Mouse (Mus musculus) myocyte (in vitro differentiated cells): ENCODE measurements around the gene Irf8. TPM values are rescaled to one million over a fixed set of nuclear protein-coding genes. Genes with fewer than 3 reads are reported as not detected.
"Not testable (repeated sequence)": the region's sequence is repeated elsewhere in the genome, so short reads cannot be mapped to it uniquely, and the experiment has no call there.

Source experiments
- H3K27me3 ChIP-seq: one replicate; pipeline ENCODE4 v1.6.1; 2011; ENCODE audit not compliant: control insufficient read depth, insufficient read depth, insufficient read length
- H3K36me3 ChIP-seq: one replicate; pipeline ENCODE4 v1.6.1; 2011; ENCODE audit not compliant: control insufficient read depth, insufficient read depth
- H3K4me2 ChIP-seq: one replicate; pipeline ENCODE4 v1.6.1; 2011; ENCODE audit warnings: low read depth, control low read depth
- H3K4me3 ChIP-seq: one replicate; pipeline ENCODE4 v1.5.1; 2011; ENCODE audit warnings: mild to moderate bottlenecking, control low read depth, moderate library complexity
- H3K79me2 ChIP-seq: one replicate; pipeline ENCODE4 v1.6.1; 2011; ENCODE audit not compliant: control insufficient read depth, insufficient read depth
- H3ac ChIP-seq: one replicate; pipeline ENCODE4 v1.6.1; 2011; ENCODE audit not compliant: control insufficient read depth, insufficient read length
- CEBPB ChIP-seq: IDR thresholded peaks from 2 replicates; pipeline ENCODE4 v1.6.1; 2011; ENCODE audit warnings: mild to moderate bottlenecking, moderate library complexity; ENCODE audit not compliant: poor library complexity, insufficient read depth, severe bottlenecking
- E2F4 ChIP-seq: IDR thresholded peaks from one replicate; pipeline ENCODE4 v1.6.1; 2011; ENCODE audit warnings: mild to moderate bottlenecking, control low read depth, moderate library complexity; ENCODE audit not compliant: insufficient read depth
- MAX ChIP-seq: IDR thresholded peaks from one replicate; pipeline ENCODE4 v1.6.1; 2011; ENCODE audit warnings: low read depth, mild to moderate bottlenecking, control low read depth
- MYOD1 ChIP-seq, 3 experiments: IDR thresholded peaks; one replicate each; pipeline ENCODE4 v1.6.1; 2011; ENCODE audit warnings: control low read depth in 2 of 3, low read depth in 2 of 3, mild to moderate bottlenecking in 2 of 3, moderate library complexity in 1 of 3; ENCODE audit not compliant: insufficient read length in 2 of 3, control insufficient read depth in 1 of 3
- MYOG ChIP-seq, 3 experiments: IDR thresholded peaks; one replicate each; pipeline ENCODE4 v1.6.1; 2011; ENCODE audit warnings: control low read depth in 2 of 3, low read depth in 2 of 3, mild to moderate bottlenecking in 2 of 3; ENCODE audit not compliant: insufficient read length in 2 of 3, control insufficient read depth in 1 of 3, insufficient read depth in 1 of 3
- POLR2A ChIP-seq: IDR thresholded peaks from one replicate; pipeline ENCODE4 v1.6.1; 2011; ENCODE audit warnings: low read depth, mild to moderate bottlenecking, control low read depth, moderate library complexity; ENCODE audit not compliant: insufficient read length
- POLR2AphosphoS2 ChIP-seq: IDR thresholded peaks from one replicate; pipeline ENCODE4 v1.6.1; 2011; ENCODE audit warnings: low read depth, control low read depth; ENCODE audit not compliant: insufficient read length
- REST ChIP-seq: IDR thresholded peaks from one replicate; pipeline ENCODE4 v1.6.1; 2011; ENCODE audit warnings: mild to moderate bottlenecking, control low read depth, moderate library complexity; ENCODE audit not compliant: insufficient read depth, insufficient read length
- SRF ChIP-seq: IDR thresholded peaks from one replicate; pipeline ENCODE4 v1.6.1; 2011; ENCODE audit warnings: low read depth; ENCODE audit not compliant: control insufficient read depth, insufficient read length
- TCF12 ChIP-seq: IDR thresholded peaks from one replicate; pipeline ENCODE4 v1.6.1; 2011; ENCODE audit warnings: mild to moderate bottlenecking, control low read depth; ENCODE audit not compliant: poor library complexity, insufficient read depth, severe bottlenecking
- TCF3 ChIP-seq: IDR thresholded peaks from one replicate; pipeline ENCODE4 v1.6.1; 2011; ENCODE audit warnings: low read depth, control low read depth; ENCODE audit not compliant: insufficient read length
- USF1 ChIP-seq: IDR thresholded peaks from one replicate; pipeline ENCODE4 v1.6.1; 2011; ENCODE audit warnings: low read depth, mild to moderate bottlenecking, control low read depth, moderate library complexity
- polyA plus RNA-seq: library from polyadenylated mRNA; unstranded; fragments of >200 nt; fragmentation: generic; extraction: Trizol; gene quantifications from one replicate; pipeline ENCODE4 v1.2.1, GENCODE M21; 2012; ENCODE audit warnings: missing spikeins

Irf8 gene
- polyA plus RNA-seq, 1 experiment: not detected

GRCm38 (mm10) chr8:120715996-120716680 is 20.0 kb upstream of the Irf8 start:
- H3K4me3 ChIP-seq: no peak overlapping the region
- no peaks in the 10 kb centered on the region for H3K36me3 ChIP-seq
- no peaks in the 10 kb centered on the region for H3K79me2 ChIP-seq
- H3K27me3 ChIP-seq: peaks cover 45% of the 10 kb centered on the region
- H3K4me2 ChIP-seq: no peak overlapping the region
- no peak overlapping the region for H3ac ChIP-seq
- TF ChIP-seq MYOG (IDR thresholded peaks at IDR 0.05; ENCODE audit: control insufficient read depth in 1 of 3, insufficient read depth in 1 of 3, insufficient read length in 2 of 3, low read depth in 2 of 3) (no peak), REST (no peak)

DNA sequence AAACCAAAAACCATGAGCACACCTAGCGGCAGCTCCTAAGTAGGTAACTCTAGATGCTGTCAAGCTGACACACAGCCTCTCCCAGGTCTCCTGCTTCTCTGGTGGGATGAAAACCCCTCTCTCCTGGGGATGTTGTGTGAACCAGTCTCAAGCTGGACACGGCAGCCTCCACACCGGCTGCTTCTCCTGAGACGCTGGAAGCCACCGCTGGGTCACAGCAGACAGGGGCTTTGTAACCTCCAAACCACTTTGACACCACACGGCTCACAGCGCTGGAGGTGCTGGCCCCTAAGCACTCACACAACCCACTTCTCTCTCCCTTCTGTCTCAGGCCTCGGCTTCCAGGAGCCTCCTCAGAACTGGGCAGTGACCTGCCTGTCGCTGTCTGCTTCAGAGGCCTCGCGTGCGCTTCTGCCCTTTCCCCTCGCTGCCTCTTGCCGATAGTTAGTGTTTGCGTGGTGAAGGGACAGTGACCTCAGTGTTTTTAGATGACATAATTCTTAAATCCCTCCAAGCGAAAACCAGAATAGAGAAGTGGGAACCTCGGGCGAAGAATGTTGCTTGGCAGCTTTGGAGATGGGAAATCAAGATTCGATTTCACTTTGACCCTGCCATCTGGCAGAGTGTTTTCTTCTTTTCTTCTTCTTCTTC is 16.4 kb upstream of the Irf8 start:
- H3ac ChIP-seq: no peak overlapping the region
- no peaks in the 10 kb centered on the region for H3K36me3 ChIP-seq
- H3K4me3 ChIP-seq: no peak overlapping the region
- H3K79me2 ChIP-seq: no peaks in the 10 kb centered on the region
- H3K4me2 ChIP-seq: no peak overlapping the region
- TF ChIP-seq TCF12 (no peak), REST (no peak), MAX (no peak), MYOD1 (IDR thresholded peaks at IDR 0.05; ENCODE audit: control insufficient read depth in 1 of 3, insufficient read length in 2 of 3, low read depth in 2 of 3) (no peak), USF1 (no peak), CEBPB (no peak), TCF3 (no peak), POLR2A (no peak), POLR2AphosphoS2 (no peak), E2F4 (no peak), SRF (no peak), MYOG (IDR thresholded peaks at IDR 0.05; ENCODE audit: control insufficient read depth in 1 of 3, insufficient read depth in 1 of 3, insufficient read length in 2 of 3, low read depth in 2 of 3) (no peak)
- peaks cover 47% of the 10 kb centered on the region for H3K27me3 ChIP-seq

GRCm38 (mm10) chr8:120723025-120723424 is 13.1 kb upstream of the Irf8 start:
- Histone ChIP-seq H3K36me3 (no peaks in the 10 kb centered on the region), H3K4me2 (no peak overlapping the region), H3K4me3 (no peak overlapping the region), H3K27me3 (peaks cover 45% of the 10 kb centered on the region), H3K79me2 (no peaks in the 10 kb centered on the region), H3ac (no peak overlapping the region)
- TF ChIP-seq REST (no peak), TCF12 (no peak), SRF (no peak), USF1 (no peak), E2F4 (no peak), TCF3 (no peak), MYOD1 (IDR thresholded peaks at IDR 0.05; ENCODE audit: control insufficient read depth in 1 of 3, insufficient read length in 2 of 3, low read depth in 2 of 3) (no peak), MYOG (IDR thresholded peaks at IDR 0.05; ENCODE audit: control insufficient read depth in 1 of 3, insufficient read depth in 1 of 3, insufficient read length in 2 of 3, low read depth in 2 of 3) (no peak), POLR2A (no peak), POLR2AphosphoS2 (no peak), CEBPB (no peak), MAX (no peak)

DNA sequence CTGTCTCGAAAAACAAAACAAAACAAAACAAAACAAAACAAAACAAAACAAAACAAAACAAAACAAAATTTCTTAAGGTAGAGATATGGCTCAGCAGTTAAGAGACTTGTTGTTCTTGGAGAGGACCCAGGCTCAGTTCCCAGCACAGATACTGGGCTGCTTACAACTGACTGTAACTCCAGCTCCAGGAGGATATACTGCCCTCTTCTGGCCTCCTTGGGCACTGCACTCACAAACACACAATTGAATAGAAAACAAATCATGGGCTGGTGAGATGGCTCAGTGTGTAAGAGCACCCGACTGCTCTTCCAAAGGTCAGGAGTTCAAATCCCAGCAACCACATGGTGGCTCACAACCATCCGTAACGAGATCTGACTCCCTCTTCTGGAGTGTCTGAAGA is 12.1 kb upstream of the Irf8 start:
- not testable (repeated sequence) for H3K4me3 ChIP-seq, H3K79me2 ChIP-seq, H3ac ChIP-seq, H3K36me3 ChIP-seq, H3K4me2 ChIP-seq
- H3K27me3 ChIP-seq: peaks cover 41% of the 10 kb centered on the region

DNA sequence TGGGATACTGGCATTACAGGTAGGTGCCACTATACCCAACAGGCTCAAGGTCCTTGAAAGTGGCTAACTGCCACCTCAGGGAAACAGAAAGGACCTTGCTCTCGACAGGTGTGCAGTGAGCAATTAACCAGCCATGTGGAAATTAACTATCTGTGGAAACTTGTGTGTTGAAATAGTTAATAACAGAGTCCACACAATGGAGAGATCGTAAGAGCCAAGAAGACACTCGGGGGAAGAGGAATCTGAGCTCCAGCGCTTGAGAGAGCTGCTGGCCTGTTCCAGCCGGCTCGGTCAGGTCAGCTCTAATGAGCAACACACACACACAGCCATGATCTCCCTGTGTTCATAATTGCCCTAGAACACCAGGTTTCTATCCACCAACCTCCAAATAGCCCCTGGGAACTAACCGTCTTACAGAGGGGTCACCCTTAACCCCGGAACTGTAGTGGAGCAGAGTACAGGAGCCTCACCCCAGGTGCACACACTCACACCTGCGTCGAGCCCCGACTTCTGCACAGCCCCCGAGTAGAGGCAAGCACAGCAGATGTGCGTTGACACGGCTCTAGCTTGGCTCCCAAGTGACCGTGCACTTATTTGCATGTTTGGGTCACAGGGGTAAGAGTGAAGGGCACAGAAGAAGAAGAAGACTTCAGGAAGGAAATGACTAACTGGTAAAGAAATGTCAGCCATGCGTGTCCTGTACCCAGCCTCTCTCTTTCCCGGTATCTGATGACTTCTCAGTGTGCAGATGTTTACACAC is 11.2 kb upstream of the Irf8 start:
- TF ChIP-seq CEBPB (no peak), MYOG (IDR thresholded peaks at IDR 0.05; ENCODE audit: control insufficient read depth in 1 of 3, insufficient read depth in 1 of 3, insufficient read length in 2 of 3, low read depth in 2 of 3) (no peak), POLR2AphosphoS2 (no peak), REST (no peak), TCF12 (no peak), E2F4 (no peak), POLR2A (no peak), SRF (no peak), USF1 (no peak), MYOD1 (IDR thresholded peaks at IDR 0.05; ENCODE audit: control insufficient read depth in 1 of 3, insufficient read length in 2 of 3, low read depth in 2 of 3) (no peak), TCF3 (no peak)
- no peaks in the 10 kb centered on the region for H3K79me2 ChIP-seq
- no peaks in the 10 kb centered on the region for H3K36me3 ChIP-seq
- H3K4me2 ChIP-seq: no peak overlapping the region
- no peak overlapping the region for H3K4me3 ChIP-seq
- no peak overlapping the region for H3ac ChIP-seq
- peaks cover 40% of the 10 kb centered on the region for H3K27me3 ChIP-seq
